Mouse (Mus musculus) embryo, embryonic 9.5 days (tissue): ENCODE results near the gene Larp4.
"Not testable (repeated sequence)": the region's sequence is repeated elsewhere in the genome, so short reads cannot be mapped to it uniquely, and the experiment has no call there.

Experiments used
- DNase-seq: peaks from one replicate; pipeline ENCODE4 v3.0.0-alpha.2; 2017; ENCODE audit errors: extremely low spot score

Larp4 gene

DNA sequence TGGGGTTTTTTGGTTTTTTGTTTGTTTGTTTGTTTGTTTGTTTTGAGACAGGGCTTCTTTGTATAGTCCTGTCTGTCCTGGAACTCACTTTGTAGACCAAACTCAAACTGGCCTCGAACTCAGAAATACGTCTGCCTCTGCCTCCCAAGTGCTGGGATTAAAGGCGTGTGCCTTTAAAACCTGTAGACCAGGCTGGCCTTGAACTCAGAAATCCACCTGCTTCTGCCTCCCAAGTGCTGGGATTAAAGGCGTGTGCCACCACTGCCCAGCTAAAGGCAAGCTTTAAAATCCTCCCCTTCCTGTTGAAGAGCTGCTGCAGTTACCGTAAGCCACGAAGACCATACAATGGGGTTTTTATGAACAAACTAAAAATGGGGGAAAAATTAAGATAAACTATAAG, at the start of gene Larp4:
Larp4 (plus strand) TSS at position 301 of the 400 bp plus-strand sequence.
- DNase-seq, result not testable (repeated sequence)

DNA sequence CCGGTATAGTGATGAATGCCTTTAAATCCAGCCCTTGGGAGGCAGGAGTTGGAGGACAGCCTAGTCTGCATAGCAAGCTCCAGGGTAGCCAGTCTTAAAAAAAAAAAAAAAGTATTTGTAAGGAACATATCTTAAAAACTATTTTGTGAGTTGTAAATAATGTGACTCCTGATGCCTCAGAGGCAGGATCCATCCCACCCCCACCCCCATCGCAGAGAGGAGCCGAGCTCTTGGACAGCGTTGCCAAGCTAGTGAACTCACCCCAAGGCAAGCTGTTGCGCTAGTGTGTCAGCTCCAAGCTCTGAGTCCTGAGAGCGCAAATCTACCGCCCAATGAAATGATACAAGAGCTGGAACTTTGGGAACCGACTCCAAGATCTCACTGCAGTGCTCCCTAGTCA, 38.6 kb upstream of the Larp4 start:
- no peak for DNase-seq

DNA sequence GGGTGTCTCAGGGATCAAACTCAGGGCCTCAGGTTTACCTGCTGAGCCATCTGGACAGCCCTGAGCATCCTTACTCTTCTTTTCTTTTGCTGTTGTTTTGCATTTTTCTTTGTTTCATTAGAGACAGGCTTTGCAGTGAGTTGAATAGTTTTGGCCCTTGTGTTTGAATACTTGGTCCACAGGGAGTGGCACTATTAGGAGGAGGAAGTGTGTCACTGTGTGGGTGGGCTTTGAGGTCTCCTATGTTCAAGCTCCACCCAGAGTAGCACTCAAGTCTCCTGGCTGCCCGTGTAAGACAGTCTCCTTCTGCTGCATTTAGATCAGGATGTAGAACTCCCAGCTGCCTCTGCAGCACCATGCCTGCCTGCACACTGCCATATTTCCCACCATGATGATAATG, 35.4 kb upstream of the Larp4 start:
- DNase-seq, result no peak

DNA sequence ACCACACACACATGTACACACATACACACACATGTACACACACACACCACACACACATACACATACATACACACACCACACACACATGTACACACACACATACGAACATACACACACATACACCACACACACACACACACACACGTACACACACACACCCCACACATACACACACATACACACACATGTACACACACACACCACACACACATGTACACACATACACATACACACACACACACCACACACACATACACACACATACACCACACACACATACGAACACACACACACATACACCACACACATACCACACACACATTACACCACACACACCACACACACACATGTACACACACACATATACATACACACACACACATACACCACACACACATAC, 33.2 kb upstream of the Larp4 start:
- no peak for DNase-seq

DNA sequence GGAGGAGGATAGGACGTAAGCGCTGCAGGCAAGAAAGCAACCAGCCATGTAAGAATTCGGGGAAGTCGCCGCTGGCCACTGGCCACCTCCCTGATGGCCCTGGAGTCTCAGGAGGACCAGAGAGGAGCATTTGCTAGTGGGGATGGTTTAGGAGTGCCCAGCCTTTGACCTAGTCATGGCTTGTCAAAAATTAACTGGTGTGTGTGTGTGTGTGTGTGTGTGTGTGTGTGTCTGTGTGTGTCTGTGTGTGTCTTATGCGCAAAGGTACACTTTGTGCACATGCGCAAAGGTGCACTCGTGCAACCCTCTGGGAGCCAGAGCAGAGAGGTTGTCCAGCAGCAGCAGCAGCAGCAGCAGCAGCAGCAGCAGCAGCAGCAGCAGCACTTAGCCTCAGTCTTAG, 32.0 kb upstream of the Larp4 start:
- DNase-seq, result no peak

DNA sequence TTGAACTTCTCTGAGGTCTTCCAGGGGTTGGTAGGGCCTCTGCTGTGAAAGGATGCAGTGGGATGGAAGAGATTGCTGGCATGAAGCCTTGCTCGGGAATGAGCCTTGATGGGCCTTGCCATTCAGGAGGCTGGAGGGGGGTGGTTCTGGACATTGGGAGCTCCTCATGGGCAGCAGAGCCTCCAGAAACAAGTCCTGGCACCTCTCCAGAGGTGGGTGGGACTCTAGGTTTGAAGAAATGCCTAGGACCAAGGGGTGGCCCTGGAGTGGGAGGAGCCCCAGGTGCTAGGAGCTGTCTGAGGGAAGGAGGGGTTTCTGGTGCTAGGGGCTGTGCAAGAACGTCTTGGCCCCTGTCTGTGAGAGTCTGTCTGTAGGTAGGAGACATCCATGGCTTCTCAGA, 29.4 kb upstream of the Larp4 start:
- DNase-seq, result no peak

DNA sequence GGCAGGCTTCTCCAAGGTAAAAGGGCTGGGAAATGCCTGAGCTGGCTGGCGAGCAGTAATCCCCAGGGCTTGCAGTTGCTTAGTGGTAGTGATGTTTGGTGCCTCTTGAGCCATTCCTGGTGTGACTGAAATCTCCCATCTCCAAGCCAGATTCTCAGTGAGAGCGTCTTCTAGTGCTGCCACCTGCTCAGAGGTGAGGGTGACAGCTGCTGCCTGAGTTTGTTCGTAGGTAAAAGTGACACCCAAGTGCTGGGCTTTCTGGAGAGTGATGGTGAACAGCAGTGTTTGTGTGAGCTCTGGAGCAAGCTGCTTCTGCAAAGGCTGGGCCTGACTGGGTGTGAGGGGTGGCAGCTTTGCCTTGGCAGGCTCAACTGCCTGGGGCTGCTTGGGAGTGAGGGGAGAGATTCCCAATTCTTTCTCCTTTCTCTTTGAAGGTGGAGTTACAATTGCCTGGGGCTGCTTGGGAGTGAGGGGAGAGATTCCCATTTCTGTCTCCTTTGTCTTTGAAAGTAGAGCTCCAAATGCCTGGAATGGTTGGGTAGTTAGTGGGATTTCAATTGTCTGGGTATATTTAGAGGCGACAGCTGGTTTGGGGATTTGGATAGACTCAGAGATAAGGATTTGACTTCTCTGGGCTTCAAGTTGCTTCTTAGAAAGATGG, 28.8 kb upstream of the Larp4 start:
- no peak for DNase-seq

DNA sequence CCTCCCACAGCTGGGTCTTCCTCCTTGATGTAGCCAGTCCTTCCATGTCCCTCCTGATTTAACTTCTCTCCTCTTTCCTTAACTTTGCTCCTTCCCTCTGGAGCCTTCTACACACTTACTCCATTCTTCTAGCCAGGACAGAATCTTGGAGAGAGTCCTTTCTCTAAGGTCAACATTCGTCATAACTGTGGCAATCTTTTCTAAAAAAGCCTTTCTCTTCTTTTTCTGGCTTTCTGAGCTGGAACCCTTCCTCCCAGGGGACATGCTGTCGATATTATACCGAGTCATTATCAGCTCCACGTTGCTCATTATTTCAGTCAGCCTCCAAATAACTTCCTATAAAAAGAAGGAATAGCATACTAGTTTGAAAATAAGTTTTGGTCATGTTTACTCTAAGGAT, 14.5 kb upstream of the Larp4 start:
- DNase-seq, result no peak

DNA sequence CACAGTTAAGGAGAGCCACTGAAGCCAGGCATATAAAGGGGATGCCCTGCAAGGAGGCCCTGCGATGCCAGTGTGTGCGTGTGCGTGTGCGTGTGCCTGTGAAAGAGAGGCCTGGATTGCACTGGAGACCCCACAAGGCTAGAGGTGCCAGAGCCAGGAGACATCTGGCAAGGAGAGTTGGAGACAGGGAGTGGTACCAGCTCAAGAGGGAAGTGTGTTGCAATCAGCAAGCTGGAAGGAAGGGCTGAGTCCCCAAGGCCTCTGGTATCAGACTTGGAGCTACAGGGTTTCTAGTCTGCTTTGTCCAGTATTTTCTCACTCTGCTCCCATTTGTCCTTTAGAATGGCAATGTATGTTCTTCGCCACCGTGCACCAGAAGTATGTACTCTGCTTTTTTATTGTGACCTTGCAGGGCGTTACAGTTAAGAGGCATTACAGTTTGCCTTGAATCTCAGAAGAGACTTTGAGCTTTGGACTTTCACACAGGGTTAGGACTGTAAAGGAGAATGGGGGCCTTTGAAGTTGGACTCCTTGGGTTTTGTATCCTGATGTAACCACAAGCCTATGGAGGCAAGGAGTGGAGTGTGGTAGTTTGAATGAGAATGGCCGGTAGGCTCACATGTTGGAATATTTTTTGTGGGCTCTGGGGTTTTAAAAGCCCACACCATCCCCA, 4.6 kb upstream of the Larp4 start:
- DNase-seq, result no peak

DNA sequence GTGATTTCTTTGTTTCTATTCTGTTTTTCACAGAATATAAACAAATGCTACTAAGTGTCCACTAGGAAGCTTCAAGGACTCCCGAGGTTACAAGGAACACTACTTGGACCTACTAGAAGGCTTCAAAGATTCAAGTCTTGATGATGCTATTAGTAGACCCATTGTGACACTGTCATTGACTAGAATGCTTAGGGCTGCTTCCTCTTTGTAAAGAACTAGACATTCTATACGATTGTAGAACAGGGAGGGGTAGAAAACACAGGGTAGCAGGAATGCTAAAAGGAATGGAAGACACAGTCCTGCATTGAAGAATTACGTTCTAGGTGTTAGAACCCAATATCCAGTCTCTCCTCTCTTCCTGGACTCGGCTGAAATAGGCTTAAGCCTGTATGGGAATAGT, 2.9 kb upstream of the Larp4 start, which contains the start of gene Fam186a:
Fam186a (minus strand) TSS at position 101 of the 400 bp plus-strand sequence.
- DNase-seq, result no peak

DNA sequence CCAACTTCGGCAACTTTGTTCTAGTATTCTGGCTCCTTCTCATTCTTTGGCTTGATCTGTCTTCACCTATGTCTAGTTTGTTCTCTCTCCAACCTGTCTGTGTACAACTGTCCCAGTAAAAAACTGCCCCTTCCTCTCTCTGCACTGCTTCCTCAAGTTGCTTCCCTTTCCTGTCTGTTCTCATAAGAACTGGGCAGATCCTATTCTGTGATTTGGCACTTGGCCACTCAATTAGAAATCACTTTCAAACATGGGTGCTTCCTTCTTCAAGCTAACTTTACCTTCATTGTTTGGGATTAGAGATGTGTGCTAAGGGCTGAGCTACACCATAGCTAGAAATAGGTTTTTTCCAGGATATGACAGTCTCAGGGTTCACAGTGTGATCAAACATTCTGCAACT, 741 bp downstream of the Larp4 start:
- DNase-seq, result no peak

DNA sequence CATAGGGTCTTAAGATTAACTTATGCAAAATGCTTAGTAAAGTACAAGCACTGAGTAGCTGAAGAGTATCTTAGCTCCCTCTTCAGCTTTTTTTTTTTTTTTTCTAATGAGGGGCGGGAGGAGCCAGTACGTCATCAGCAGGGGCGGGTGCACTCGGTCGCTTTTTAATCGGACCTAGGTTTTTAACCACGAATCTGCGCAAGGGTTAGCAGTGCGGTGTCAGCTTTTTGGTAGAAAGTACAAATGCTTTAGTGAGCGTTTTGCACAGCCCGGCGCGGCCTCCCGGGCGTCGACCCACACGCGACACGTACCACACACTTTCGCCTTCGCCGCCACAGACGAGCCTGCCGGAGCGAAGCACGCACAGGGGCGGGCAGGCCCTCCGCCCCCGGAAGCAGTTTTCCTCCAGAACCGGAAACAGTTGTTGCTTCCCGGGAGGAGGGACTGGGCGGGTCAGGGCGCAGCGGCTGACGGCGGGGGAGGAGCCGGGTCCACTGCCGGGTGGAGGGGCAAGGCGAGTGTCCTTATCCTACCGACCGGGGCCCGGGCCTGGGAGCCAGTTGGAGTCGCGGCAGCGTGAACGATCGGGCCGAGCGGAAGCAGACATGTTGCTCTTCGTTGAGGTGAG, 2.6 kb downstream of the Larp4 start:
- peak; percentile 97 for DNase-seq

DNA sequence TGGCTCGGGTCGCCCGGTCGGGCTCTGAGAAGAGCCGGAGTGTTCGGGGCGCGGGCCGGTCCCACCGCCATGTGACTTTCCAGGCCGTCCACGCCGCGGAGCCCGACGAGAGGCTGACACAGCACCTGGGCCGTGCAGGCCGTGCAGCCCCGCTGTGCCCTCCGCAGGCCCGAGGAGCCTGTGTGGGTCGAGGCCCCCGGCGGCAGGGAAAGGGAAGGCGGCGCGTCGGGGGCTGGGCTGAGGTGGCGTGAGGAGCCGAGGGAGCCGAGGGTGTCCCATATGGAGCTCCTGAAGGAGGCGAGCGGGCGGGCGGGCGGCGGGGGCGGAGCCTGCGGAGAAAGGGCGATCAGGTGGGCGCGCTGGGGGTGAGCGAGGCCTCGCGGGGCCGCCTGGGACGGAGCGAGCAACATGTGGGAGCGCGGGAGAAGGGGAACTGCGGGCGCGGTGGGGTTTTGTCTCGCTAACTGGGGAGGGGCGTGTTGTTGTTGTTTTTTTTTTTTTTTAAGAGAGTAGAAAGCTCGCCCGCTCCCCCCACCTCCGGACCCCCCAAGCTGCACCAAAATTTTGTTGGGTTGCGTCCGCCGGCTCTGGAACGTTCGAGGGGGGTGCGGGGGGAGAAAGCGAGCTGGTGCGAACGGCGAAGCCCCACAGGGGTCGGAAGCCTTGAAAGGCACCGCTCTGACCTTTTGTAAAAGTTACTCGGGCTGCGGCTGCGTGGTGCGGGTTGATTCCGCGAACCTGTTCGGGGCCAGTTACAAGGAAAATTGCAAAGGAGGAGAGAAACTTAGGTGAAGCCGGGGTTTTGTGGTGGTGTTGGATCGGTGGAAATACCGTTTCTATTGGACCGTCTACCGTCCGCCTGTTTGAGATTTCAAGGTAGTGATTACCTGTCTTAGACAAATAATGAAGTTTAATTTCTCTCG, 3.4 kb downstream of the Larp4 start:
- peak; percentile 93 for DNase-seq

DNA sequence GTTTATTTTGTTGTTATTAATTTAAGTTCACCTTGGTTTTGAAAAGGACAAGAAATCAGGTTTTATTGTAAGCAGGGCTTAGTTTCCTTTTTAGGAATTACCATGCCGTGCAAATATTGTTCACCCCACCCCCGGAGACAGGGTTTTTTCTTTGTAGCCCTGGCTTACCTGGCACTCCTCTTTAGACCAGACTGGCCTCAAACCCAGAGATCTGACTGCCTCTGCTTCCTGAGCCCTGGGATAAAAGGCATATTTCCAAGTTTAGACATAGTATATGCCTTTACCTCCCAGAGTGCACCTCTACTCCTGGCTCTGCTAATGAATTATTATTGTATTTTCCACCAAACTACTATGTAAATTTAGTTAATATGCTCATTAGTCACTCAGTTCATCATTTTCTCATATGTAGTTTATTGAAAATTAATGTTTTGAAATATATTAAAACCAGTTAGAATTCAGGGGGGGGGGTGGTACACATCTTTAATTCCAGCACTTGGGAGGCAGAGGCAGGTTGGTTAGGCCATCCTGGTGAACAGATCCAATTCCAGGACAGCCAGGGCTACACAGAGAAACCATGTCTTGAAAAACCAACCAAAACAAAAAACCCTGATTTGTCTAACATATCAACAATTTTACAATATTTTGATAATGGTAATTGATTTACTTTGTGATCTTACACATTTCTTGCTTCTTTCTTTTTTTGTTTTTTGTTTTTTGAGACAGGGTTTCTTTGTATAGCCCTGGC, 4.8 kb downstream of the Larp4 start:
- no peak for DNase-seq

DNA sequence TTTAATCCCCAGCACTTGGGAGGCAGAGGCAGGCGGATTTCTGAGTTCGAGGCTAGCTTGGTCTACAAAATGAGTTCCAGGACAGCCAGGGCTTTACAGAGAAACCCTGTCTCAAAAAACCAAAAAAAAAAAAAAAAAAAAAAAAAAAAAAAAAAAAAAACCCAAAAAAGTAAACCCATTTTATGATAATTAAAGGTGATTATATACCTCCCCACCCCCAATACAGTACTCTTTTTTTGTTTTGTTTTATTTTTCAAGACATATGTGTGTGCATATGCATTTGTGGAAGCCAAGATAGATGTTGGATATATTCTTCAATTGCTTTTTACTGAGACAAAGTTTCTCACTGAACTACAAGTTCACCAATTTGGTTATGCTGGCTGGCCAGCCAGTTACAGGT, 6.3 kb downstream of the Larp4 start:
- not testable (repeated sequence) for DNase-seq

DNA sequence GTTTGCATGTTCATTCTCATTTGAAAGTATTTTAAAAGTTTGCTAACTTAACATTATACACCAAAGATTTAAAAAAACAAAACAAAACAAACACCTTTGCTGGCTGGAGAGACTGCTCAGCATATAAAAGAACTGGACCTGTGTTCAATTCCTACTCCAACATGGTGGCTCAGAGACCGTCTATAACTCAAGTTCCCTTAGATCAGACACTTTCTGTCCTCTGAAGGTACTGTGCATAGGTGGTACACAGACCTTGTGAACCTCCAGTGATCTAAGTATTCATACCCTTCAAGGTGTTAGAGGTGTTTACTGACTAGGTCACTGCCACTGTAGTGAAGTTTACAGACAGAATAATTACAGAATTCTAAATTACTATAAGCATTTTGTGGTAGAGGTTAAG, 9.4 kb downstream of the Larp4 start:
- DNase-seq, result no peak

DNA sequence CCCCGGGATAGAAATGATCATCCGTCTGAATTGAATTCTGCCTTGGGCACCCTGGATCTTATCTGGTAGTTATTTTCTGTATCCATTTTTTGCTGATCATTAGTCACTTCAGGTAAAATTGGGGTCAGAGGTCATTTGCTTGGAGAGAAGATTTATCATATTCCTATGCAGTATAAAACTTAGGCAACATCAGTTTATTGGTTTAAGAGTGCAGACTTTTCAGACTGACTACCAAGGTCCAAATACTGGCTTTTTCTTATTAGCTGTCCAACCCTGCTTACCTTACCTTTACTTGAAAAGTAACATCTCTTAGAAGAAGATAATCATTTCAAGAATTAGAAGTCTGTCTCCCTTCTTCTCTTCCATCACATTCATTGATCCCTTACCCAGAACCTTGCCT, 9.8 kb downstream of the Larp4 start:
- DNase-seq, result no peak

DNA sequence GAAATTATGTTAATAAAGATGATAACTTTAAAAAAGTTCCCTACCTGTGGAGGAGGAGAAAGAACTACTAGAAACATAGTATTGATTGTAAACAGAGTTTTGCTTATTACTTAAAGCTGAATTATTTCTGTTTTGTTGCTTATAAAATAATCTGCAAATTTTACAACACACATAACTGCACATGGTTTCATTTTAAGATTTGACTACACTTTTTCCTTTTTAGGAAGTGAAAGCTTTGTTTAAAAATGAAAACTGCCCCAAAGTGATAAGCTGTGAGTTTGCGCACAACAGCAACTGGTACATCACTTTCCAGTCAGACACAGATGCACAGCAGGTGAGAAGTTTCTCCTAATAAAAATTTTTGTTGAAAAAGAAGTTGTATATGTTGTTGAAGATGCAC, 23.2 kb downstream of the Larp4 start:
- DNase-seq, result no peak

DNA sequence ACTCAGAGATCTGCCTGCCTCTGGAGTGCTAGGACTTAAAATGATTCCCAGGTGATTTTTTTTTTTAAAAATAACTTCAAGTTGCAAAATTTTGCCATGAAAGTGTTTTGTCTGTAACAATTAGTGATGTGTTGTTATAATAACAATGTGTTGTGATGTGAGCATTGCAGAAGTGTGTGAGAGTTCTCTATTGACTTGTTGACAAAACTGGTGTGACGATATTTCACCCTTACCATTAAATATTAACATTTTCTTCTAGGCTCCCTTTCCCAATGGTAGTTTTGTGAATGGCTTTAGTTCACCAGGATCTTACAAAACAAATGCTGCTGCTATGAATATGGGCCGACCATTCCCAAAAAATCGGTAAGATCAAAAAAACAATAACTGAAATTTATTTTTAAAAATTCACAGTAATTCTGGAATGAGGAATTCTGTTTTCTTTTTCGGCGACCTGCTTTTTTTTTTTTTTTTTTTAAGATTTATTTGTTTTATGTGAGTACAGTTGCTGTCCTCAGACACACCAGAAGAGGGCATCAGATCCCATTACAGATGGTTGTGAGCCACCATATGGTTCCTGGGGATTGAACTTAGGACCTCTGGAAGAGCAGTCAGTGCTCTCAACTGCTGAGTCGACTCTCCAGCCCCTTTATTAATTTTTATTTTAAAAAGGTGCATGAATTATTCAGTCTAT, 27.4 kb downstream of the Larp4 start:
- no peak for DNase-seq

DNA sequence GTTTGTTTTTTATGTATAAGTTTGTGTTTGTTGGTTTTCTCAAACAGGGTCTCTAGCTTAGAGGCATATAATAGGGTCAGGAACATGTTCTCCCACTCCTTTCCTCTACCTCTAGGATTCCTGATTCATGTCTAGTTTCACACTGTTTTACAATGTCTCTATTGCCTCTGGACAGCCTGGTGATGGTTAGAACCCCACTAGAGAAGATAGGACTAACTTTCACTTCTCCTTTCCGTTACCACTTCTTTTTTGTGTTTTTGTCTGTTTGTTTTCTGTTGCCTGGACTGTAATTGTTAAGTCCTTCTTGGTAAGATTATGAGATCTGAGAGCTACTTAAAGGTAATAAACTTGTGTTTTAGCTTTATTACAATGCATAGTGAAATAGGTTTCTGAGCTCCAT, 29.5 kb downstream of the Larp4 start:
- DNase-seq, result no peak
